Mouse (Mus musculus): ENCODE results near the gene Spcs3.

- TF ChIP-seq CTCF (conservative IDR thresholded peaks at IDR 0.05; ENCODE audit: low read length) = no peak
- no peak for TF ChIP-seq NANOG (IDR thresholded peaks at IDR 0.05; ENCODE audit: borderline replicate concordance, low read length)
- TF ChIP-seq POU5F1 (IDR thresholded peaks at IDR 0.05; ENCODE audit: borderline replicate concordance, low read length) = no peak
Measured at GRCm38 (mm10) chr8:54525606-54526005, 4.2 kb downstream of the Spcs3 start.
